Comparison of ENCODE assay signal across 16 mouse cellular contexts in the genomic region with DNA sequence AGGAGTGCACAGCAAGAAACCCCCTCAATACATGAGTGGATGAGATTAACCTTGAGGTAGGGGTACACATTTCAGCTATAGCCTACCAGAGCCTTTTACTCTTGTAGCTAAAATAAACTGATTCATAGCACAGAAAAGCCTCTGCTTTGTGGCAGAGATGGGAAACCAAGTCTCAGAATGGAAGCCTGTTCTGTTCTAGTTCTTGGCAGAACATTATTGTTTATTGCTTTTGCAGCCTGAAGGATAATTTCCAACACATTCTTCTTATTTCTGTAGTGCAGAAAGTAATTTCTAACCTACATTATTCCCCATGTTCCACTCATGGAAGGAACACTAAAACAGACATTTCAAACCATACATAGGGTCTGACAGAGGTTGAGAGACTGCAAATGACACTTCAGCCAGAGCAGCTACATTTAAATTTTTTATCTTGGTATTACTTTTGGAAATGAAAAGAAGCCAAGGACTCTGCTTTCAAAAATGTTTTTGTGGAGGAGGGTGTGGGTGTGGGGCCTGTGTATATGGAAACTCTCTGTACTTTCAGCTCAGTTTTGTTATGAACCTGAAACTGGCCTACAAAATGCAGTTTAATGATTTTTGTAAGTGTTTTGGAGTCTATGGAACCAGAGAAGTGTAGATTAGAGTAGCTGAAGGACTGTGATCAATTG. TPM values are rescaled to one million over a fixed set of nuclear protein-coding genes. Genes with fewer than 3 reads are reported as not detected.
DNase-seq lines count a peak whose midpoint lies in the region; ATAC-seq lines count a peak whose summit lies in the region.
"Had no signal": no experiment of that assay in that cellular context is flagged by ENCODE, and none has a peak within 500 bp of the region (broad histone marks: within the 10 kb centered on the region; RNA-seq: fewer than 3 reads in every experiment).

No protein-coding gene starts in this region.

- no peaks in the 10 kb centered on the region for H3K9me3 ChIP-seq in forebrain, embryonic 11.5 days (ENCODE audit: control insufficient read depth, low read length)

- no peak overlapping the region for H3K27ac ChIP-seq in forebrain, embryonic 11.5 days (ENCODE audit: low read depth, low read length)

- H3K27me3 ChIP-seq in forebrain, embryonic 11.5 days (ENCODE audit: control insufficient read depth, insufficient read depth, low read length) = no peaks in the 10 kb centered on the region

- H3K36me3 ChIP-seq in forebrain, embryonic 11.5 days (ENCODE audit: control insufficient read depth, insufficient read depth, low read length) = no peaks in the 10 kb centered on the region

- intact Hi-C loops in heart, postnatal 10 days (cut with DNase I) = no loop called here

- ATAC-seq in forebrain, embryonic 11.5 days (replicated peaks; ENCODE audit: low FRiP score) = no peak
- ATAC-seq: forebrain, embryonic 16.5 days; inflammation-experienced regulatory T-cells, adult 6 months; midbrain, embryonic 16.5 days had no signal

- H3K4me3 ChIP-seq in forebrain, embryonic 11.5 days (ENCODE audit: low read depth, low read length) = no peak overlapping the region

- DNase-seq in adrenal gland, adult 2 months = peak; percentile 14
- DNase-seq in adrenal gland, adult 8-10 months = no peak
- DNase-seq in heart, adult 8-10 months (ENCODE audit: low spot score) = peak; percentile 9
- DNase-seq in heart, postnatal 10 days = no peak
- DNase-seq in right cerebral cortex, adult 18-20 months = peak; percentile 40
- DNase-seq in right cerebral cortex, postnatal 14 days = no peak
- peak; percentile 68 for DNase-seq in telencephalon, adult 2 months (ENCODE audit: low read depth, low spot score)
- DNase-seq in forebrain, embryonic 11.5 days (ENCODE audit: low spot score) = no peak
- DNase-seq: cerebellum, adult 11-12 months; heart, adult 11 months; liver; lung, adult 2 months; thymus, postnatal 14 days had no signal

- no peak overlapping the region for H3K4me2 ChIP-seq in forebrain, embryonic 11.5 days (ENCODE audit: low read depth, low read length, severe bottlenecking)

- H3K4me1 ChIP-seq in forebrain, embryonic 11.5 days (replicated peaks; ENCODE audit: control insufficient read depth, insufficient read depth, low read length) = no peaks in the 10 kb centered on the region

- no peak overlapping the region for H3K9ac ChIP-seq in forebrain, embryonic 11.5 days (ENCODE audit: low read length)

RNA-seq across cellular contexts. Expression of a gene that starts 56.9 kb away (rescaled TPM):
- total RNA-seq in adrenal gland, adult 2 months (2021) = 10 to 100 TPM; 36.3 to 56.0 TPM
- polyA plus RNA-seq in adrenal gland, adult 2 months (2012; rRNA removed) = 12.6 and 12.7 TPM in 2 replicates
- total RNA-seq in adrenal gland, adult 8-10 months (2022) = 10 to 100 TPM; 33.4 to 60.6 (median 45.5) TPM
- total RNA-seq in heart, adult 8-10 months (2022) = 10 to 100 TPM; 70.6 to 81.5 (median 80.7) TPM
- 100 to 1,000 TPM; 289 to 314 TPM for total RNA-seq in heart, postnatal 10 days (2021)
- polyA plus RNA-seq in forebrain, embryonic 11.5 days (2014; fragmentation: Nextera tagmentation; extraction: Ambion mirVana) = 51.0 and 54.7 TPM in 2 replicates

Comparison
In these comparisons a context has a peak if more than half of its experiments do, and no peak if none do; other contexts are left out.
1. DNase-seq: peak in adrenal gland, adult 2 months (single experiment), heart, adult 8-10 months (single experiment), right cerebral cortex, adult 18-20 months (single experiment) and telencephalon, adult 2 months (single experiment); none in adrenal gland, adult 8-10 months (single experiment), heart, postnatal 10 days (0 of 2), right cerebral cortex, postnatal 14 days (single experiment) and forebrain, embryonic 11.5 days (single experiment).